8 mouse cellular contexts compared by ENCODE assay signal in genomic region chr3:116114249-116115188, GRCm38 (mm10).
DNase-seq lines count a peak whose midpoint lies in the region.

No protein-coding gene starts in this region.

- peak; percentile 33 for DNase-seq in kidney, adult 9 months
- DNase-seq in kidney, adult 11 months, result no peak
- DNase-seq in embryo, embryonic 10 days (ENCODE audit: low spot score), result peak; percentile 22
- peak; percentile 96 for DNase-seq in heart, adult 11 months
- peak; percentile 41 for DNase-seq in hindlimb bud, embryonic 11.5 days (ENCODE audit: extremely low spot score, low read depth, low spot score)
- DNase-seq in mesoderm, embryonic 11.5 days (ENCODE audit: low read depth, low spot score), result peak; percentile 19
- no peak for DNase-seq in cerebellum, postnatal 25 days
- no peak for DNase-seq in thymus, postnatal 10 days (ENCODE audit: low spot score in 2 of 2)

Comparison
In these comparisons a context has a peak if more than half of its experiments do, and no peak if none do; other contexts are left out.
1. DNase-seq: peak in kidney, adult 9 months (single experiment), embryo, embryonic 10 days (single experiment), heart, adult 11 months (single experiment), hindlimb bud, embryonic 11.5 days (single experiment) and mesoderm, embryonic 11.5 days (single experiment); none in kidney, adult 11 months (single experiment), cerebellum, postnatal 25 days (0 of 2) and thymus, postnatal 10 days (0 of 2).